21 mouse cellular contexts compared by ENCODE assay signal in genomic region chr9:94133682-94134081, GRCm38 (mm10).
A peak's percentile ranks its signal among the peaks of the same experiment; 100 is the strongest.
DNase-seq lines count a peak whose midpoint lies in the region; ATAC-seq and TF ChIP-seq lines count a peak whose summit lies in the region.
"Had no signal": no experiment of that assay in that cellular context is flagged by ENCODE, and none has a peak within 500 bp of the region (broad histone marks: within the 10 kb centered on the region; RNA-seq: fewer than 3 reads in every experiment).

No protein-coding gene starts in this region.

- 54% methylated on average over 2 of the region's 2 CpGs for WGBS in lung, postnatal 0 days
- 63% methylated on average over 2 of the region's 2 CpGs for WGBS in lung, adult 2 months

- peak; percentile 48 for ATAC-seq in lung, postnatal 0 days
- ATAC-seq: activated CD4-positive, CD25-positive, alpha-beta regulatory T cell, adult 4 months; CD4-positive, CD25-positive, alpha-beta regulatory T cell, adult 4 months; Patski had no signal

- no peaks in the 10 kb centered on the region for H3K36me3 ChIP-seq in lung, postnatal 0 days (ENCODE audit: insufficient read depth, low read length)
- H3K36me3 ChIP-seq: G1E had no signal

- no peak overlapping the region for H3K27ac ChIP-seq in lung, postnatal 0 days (ENCODE audit: low read length)

- TF ChIP-seq CTCF in lung, postnatal 0 days (IDR thresholded peaks at IDR 0.05), result no peak
- TF ChIP-seq CTCF in lung, adult 2 months (IDR thresholded peaks at IDR 0.05; ENCODE audit: insufficient read depth, low read length), result no peak

- no peaks in the 10 kb centered on the region for H3K27me3 ChIP-seq in lung, postnatal 0 days (replicated peaks; ENCODE audit: insufficient read depth, low read length)
- H3K27me3 ChIP-seq: CH12.LX, Patski had no signal

- H3K4me2 ChIP-seq in lung, postnatal 0 days (replicated peaks; ENCODE audit: low read depth, low read length), result no peak overlapping the region

- no peak for TF ChIP-seq POLR2A in lung, adult 2 months (IDR thresholded peaks at IDR 0.05; ENCODE audit: borderline replicate concordance, extremely low read depth, low read depth, low read length)

- H3K9ac ChIP-seq in lung, postnatal 0 days (replicated peaks; ENCODE audit: low read depth), result no peak overlapping the region

- H3K4me3 ChIP-seq in lung, postnatal 0 days (ENCODE audit: low read depth, low read length), result no peak overlapping the region
- H3K4me3 ChIP-seq in lung, adult 2 months (replicated peaks; ENCODE audit: extremely low read depth, low read depth, low read length), result no peak overlapping the region

- TF ChIP-seq EP300 in lung, postnatal 0 days (IDR thresholded peaks at IDR 0.05), result peak; percentile 91

- H3K4me1 ChIP-seq in lung, postnatal 0 days (ENCODE audit: insufficient read depth, low read depth, low read length), result no peaks in the 10 kb centered on the region; the same call in 1 of the 2 replicates
- no peaks in the 10 kb centered on the region for H3K4me1 ChIP-seq in lung, adult 2 months (ENCODE audit: control insufficient read depth, insufficient read depth, low read length)

- no peaks in the 10 kb centered on the region for H3K9me3 ChIP-seq in lung, postnatal 0 days (ENCODE audit: low read length)

- peak; percentile 32 for DNase-seq in lung, postnatal 0 days (ENCODE audit: low spot score)
- no peak for DNase-seq in lung, adult 2 months
- DNase-seq in lung, postnatal 25 days (ENCODE audit: low spot score), result peak; percentile 46
- no peak for DNase-seq in lung, postnatal 10 days
- peak; percentile 20 for DNase-seq in lung, postnatal 36 days
- no peak for DNase-seq in lung, postnatal 4 days
- DNase-seq: adrenal gland, adult 2 months; adrenal gland, adult 8-10 months; adrenal gland, postnatal 10 days; adrenal gland, postnatal 14 days; adrenal gland, postnatal 25 days; adrenal gland, postnatal 36 days; B cell, adult 2 months; cerebellum, adult 11 months; cerebellum, adult 11-12 months; cerebellum, adult 18-20 months had no signal

Comparison
In these comparisons a context has a peak if more than half of its experiments do, and no peak if none do; other contexts are left out.
1. DNase-seq: peak in lung, postnatal 0 days (single experiment), lung, postnatal 25 days (single experiment) and lung, postnatal 36 days (single experiment); none in lung, adult 2 months (single experiment), lung, postnatal 10 days (single experiment) and lung, postnatal 4 days (0 of 2).